Mouse (Mus musculus): ENCODE data around the gene Gm36079.
"Not testable (repeated sequence)": the region's sequence is repeated elsewhere in the genome, so short reads cannot be mapped to it uniquely, and the experiment has no call there.

The Gm36079 gene

GRCm38 (mm10) chr13:120021477-120021876, 5.3 kb downstream of the Gm36079 start:
- DNase-seq (ENCODE audit: extremely low spot score, low read depth, low spot score), result not testable (repeated sequence)

- DNase-seq (ENCODE audit: extremely low spot score, low read depth, low spot score), result not testable (repeated sequence)
Measured at GRCm38 (mm10) chr13:120015348-120016007, 11.3 kb downstream of the Gm36079 start.

GRCm38 (mm10) chr13:120013962-120014361, 12.8 kb downstream of the Gm36079 start:
- not testable (repeated sequence) for DNase-seq (ENCODE audit: extremely low spot score, low read depth, low spot score)

- not testable (repeated sequence) for DNase-seq (ENCODE audit: extremely low spot score, low read depth, low spot score)
Measured at GRCm38 (mm10) chr13:120013544-120013943, 13.3 kb downstream of the Gm36079 start.

GRCm38 (mm10) chr13:120010068-120010467, 16.7 kb downstream of the Gm36079 start:
- not testable (repeated sequence) for DNase-seq (ENCODE audit: extremely low spot score, low read depth, low spot score)

GRCm38 (mm10) chr13:119999215-119999614, 27.6 kb downstream of the Gm36079 start:
- not testable (repeated sequence) for DNase-seq (ENCODE audit: extremely low spot score, low read depth, low spot score)

- DNase-seq (ENCODE audit: extremely low spot score, low read depth, low spot score), result not testable (repeated sequence)
Measured at GRCm38 (mm10) chr13:119998442-119999086, 28.2 kb downstream of the Gm36079 start.

GRCm38 (mm10) chr13:119991917-119992496, 34.8 kb downstream of the Gm36079 start:
- not testable (repeated sequence) for DNase-seq (ENCODE audit: extremely low spot score, low read depth, low spot score)

- not testable (repeated sequence) for DNase-seq (ENCODE audit: extremely low spot score, low read depth, low spot score)
Measured at GRCm38 (mm10) chr13:119991264-119991663, 35.5 kb downstream of the Gm36079 start.

Data from hindlimb bud, embryonic 11.5 days (tissue).